Mouse (Mus musculus) layer of hippocampus, postnatal 36 days (tissue): Measurements from ENCODE around the gene Tmem246. TPM values are rescaled to one million over a fixed set of nuclear protein-coding genes. Genes with fewer than 3 reads are reported as not detected.
A peak's percentile ranks its signal among the peaks of the same experiment; 100 is the strongest.

Experiments used
- DNase-seq, 2 experiments: peaks; one replicate each; pipeline ENCODE4 v3.0.0; 2022
- total RNA-seq, 2 experiments: library from RNA; stranded (reverse); gene quantifications; 2 replicates each; pipeline ENCODE4 v1.2.3; 2021

Gene Tmem246
- total RNA-seq, 2 experiments from 2014 or later = 66.1 to 72.4 TPM

- DNase-seq = no peak
These were observed 25.5 kb downstream of the Tmem246 start for GRCm38 (mm10) chr4:49572194-49572593.

DNA sequence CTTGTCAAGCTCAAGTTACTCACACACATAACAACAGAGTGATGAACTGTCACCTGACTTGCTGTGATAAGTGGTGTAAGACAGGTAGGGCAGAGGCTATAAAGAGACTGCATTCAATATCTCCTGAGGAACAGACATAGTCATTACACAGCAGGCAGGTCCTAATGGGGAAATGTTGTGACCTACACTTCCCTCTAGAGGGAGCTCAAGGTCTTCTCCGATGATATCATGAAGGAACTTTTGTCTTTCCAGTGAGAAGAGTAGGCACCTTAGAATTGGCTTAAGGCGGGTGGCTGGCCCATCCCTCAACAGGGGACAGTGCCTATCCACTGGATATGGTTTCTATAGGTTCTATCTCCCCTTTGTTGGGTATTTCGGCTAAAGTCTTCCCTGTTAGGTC lies 30.1 kb downstream of the Tmem246 start:
- peak; percentile 37 to 52 for DNase-seq

GRCm38 (mm10) chr4:49559915-49560772 lies 37.5 kb downstream of the Tmem246 start:
- peak; percentile 23 to 30 for DNase-seq

DNA sequence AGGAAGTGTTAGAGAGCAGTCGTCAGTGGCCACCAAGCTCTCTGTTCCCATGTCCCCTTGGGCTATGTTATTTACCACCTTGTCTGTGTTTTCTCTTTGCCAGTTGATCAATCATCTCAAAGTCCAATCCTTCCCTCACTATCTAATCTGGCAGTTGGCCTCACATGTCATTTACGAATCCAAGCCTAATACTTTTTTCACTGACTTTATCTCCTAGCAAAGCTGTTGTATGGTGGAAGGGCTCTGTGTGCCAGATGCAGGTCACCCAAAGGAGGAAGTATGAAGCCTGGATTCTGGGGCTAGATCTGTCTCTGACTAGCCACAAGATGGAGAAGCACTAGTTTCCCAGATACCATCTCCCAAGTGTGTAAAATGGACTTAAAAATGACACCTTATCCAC lies 39.5 kb downstream of the Tmem246 start:
- DNase-seq = no peak

DNA sequence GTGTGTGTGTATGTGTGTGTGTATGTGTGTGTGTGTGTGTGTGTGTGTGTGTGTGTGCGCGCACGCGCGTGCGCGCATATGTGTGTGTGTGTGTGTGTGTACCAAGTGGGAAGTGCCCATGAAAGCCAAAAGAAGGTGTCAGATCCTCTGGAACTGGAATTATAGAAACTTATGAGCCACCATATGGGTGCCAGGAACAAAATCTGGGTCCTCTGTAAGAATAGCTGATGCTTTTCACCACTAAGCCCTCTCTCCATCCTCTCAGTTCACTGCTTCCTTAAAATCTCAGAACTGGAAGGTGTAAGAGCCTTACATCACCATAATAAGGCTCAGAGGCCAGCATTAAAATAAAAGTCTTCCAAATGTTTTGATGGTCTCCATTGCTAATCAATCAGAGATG lies 40.3 kb downstream of the Tmem246 start:
- DNase-seq = no peak

- no peak for DNase-seq
These were observed 44.3 kb downstream of the Tmem246 start for GRCm38 (mm10) chr4:49553380-49553779.

GRCm38 (mm10) chr4:49549383-49549782 lies 48.3 kb downstream of the Tmem246 start, which contains the start of gene Aldob:
Gene Aldob, minus strand, starts transcription at chr4:49549546.
- DNase-seq = no peak

- DNase-seq = no peak
These were observed 50.0 kb downstream of the Tmem246 start for GRCm38 (mm10) chr4:49547544-49548219.

GRCm38 (mm10) chr4:49546873-49547543 lies 50.7 kb downstream of the Tmem246 start:
- no peak for DNase-seq

DNA sequence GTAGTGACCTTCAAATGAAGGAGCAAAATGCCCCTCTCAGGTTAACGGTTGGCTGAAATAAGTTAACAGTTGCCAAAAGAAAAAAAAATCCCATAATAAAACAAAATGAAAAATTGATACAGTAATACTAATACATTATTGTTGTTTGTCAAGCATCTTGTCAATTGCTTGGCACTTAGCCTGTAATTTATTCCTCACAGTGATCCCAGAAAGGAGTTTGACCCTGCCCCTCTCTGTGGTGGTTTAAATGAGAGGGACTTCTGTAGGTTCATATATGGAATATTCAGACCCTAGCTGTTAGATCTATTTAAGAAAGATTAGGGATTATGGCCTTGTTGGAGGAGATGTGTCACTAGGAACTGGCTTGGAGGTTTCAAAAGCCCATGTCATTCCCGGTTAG lies 51.6 kb downstream of the Tmem246 start:
- no peak for DNase-seq

GRCm38 (mm10) chr4:49540966-49541365 lies 56.7 kb downstream of the Tmem246 start:
- no peak for DNase-seq

DNA sequence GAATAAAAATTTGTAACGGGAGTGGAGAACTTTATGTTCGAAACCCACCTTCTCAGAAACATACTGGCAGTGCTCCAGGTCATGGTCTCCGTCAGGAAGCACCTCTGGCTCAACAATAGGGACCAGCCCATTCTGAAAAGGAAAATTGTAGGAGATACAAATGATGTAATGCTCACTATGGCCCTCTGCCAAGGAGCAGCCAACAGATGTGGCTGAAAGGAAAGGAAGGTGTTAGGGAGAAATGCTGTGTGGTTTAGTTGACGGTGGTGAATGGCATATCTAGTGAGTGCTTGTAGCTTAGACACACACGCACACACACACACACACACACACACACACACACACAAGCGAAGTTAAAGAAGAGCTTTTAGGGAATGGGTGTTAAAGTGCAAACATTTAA lies 58.0 kb downstream of the Tmem246 start:
- no peak for DNase-seq

DNA sequence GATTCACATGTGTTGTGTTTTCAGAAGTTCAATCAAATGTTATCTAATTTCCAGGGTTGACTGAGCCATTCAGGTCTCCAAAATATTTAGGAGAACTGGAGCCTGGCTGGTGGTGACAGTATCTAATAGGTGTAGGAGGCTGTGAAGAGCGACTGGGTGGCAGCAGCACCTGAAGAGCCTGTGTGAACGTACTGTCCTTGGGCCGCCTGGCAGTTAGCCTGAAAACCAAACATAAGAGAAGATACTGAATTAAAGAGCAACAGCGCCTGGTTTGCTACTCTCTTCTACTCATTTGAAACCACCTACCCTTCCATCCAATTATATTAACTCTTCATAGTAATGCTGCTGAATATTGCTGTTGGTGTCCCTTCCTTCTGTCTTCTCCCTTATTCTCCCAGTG lies 61.0 kb downstream of the Tmem246 start:
- no peak for DNase-seq

- no peak for DNase-seq
These were observed 61.9 kb downstream of the Tmem246 start for GRCm38 (mm10) chr4:49535675-49536294.

GRCm38 (mm10) chr4:49535036-49535435 lies 62.6 kb downstream of the Tmem246 start:
- DNase-seq = no peak

Other genes with a start within 250 kb of the Tmem246 start
- not detected for gene Acnat2, start 189.7 kb downstream of the Tmem246 start, total RNA-seq
- under 1 TPM in 1 of 2 experiments, not detected in 1; 0.28 TPM for gene Acnat1, start 124.0 kb downstream of the Tmem246 start, total RNA-seq
- gene Baat, start 91.3 kb downstream of the Tmem246 start, total RNA-seq = under 1 TPM in 1 of 2 experiments, not detected in 1; 0.37 TPM
- gene Mrpl50, start 76.8 kb downstream of the Tmem246 start, total RNA-seq = 10 to 100 TPM; 31.6 to 34.1 TPM
- 10 to 100 TPM; 33.6 to 36.5 TPM for gene Zfp189, start 76.7 kb downstream of the Tmem246 start, total RNA-seq
- gene Aldob, start 48.3 kb downstream of the Tmem246 start, total RNA-seq = 1 to 10 TPM; 1.9 to 2.1 TPM
- gene Rnf20, start 34.1 kb upstream of the Tmem246 start, total RNA-seq = 10 to 100 TPM; 74.1 to 88.7 TPM
- gene Ppp3r2, start 84.1 kb upstream of the Tmem246 start, total RNA-seq = under 1 TPM; 0.42 to 0.76 TPM
- 10 to 100 TPM; 33.3 to 35.4 TPM for gene Grin3a, start 247.9 kb upstream of the Tmem246 start, total RNA-seq